Mouse (Mus musculus) MEL (cell line): Measurements from ENCODE around the gene Syne2.
"Not testable (repeated sequence)": the region's sequence is repeated elsewhere in the genome, so short reads cannot be mapped to it uniquely, and the experiment has no call there.

ENCODE experiments used
- CTCF ChIP-seq, 3 experiments: IDR thresholded peaks in 2 of 3; conservative IDR thresholded peaks in 1 of 3; 2 replicates each; pipeline ENCODE4 v1.5.1; 2011 to 2012; ENCODE audit warnings: low read length in 3 of 3, low read depth in 2 of 3, mild to moderate bottlenecking in 2 of 3, improper control_type of control experiment in 1 of 3, inconsistent platforms in 1 of 3, mixed read lengths in 1 of 3, moderate library complexity in 1 of 3; ENCODE audit not compliant: control insufficient read depth in 1 of 3, insufficient read depth in 1 of 3, poor library complexity in 1 of 3, severe bottlenecking in 1 of 3
- EP300 ChIP-seq, 2 experiments: IDR thresholded peaks; 2 replicates each; pipeline ENCODE4 v1.6.1; 2011; ENCODE audit warnings: improper control_type of control experiment in 2 of 2, low read length in 2 of 2, low read depth in 1 of 2, mild to moderate bottlenecking in 1 of 2
- MAX ChIP-seq: IDR thresholded peaks from 2 replicates; pipeline ENCODE4 v1.6.1; 2011; ENCODE audit warnings: low read length, improper control_type of control experiment
- MEF2A ChIP-seq: IDR thresholded peaks from 2 replicates; pipeline ENCODE4 v1.6.1; 2014; ENCODE audit warnings: low read depth, mild to moderate bottlenecking, inconsistent platforms, low read length, improper control_type of control experiment; ENCODE audit not compliant: poor library complexity, insufficient replicate concordance, severe bottlenecking; ENCODE audit errors: extremely low read depth
- POLR2AphosphoS2 ChIP-seq: IDR thresholded peaks from 2 replicates; pipeline ENCODE4 v1.6.1; 2011; ENCODE audit warnings: low read length, improper control_type of control experiment
- TAL1 ChIP-seq: IDR thresholded peaks from 2 replicates; pipeline ENCODE4 v1.6.1; 2012; ENCODE audit warnings: mild to moderate bottlenecking, inconsistent platforms, low read length, moderate library complexity, mixed read lengths
- TBP ChIP-seq: IDR thresholded peaks from 2 replicates; pipeline ENCODE4 v1.8.0; 2011; ENCODE audit warnings: low read depth, low read length, improper control_type of control experiment

GRCm38 (mm10) chr12:75786681-75787080 lies 31.3 kb upstream of the Syne2 start:
- TF ChIP-seq POLR2AphosphoS2; EP300 (IDR thresholded peaks at IDR 0.05; ENCODE audit: low read depth in 1 of 2, low read length in 2 of 2); TAL1; MEF2A; TBP; MAX: not testable (repeated sequence)
- peak; percentile 21 to 67 (median 22); a peak in 5 of 6 replicates for TF ChIP-seq CTCF (IDR thresholded peaks at IDR 0.05 in 2 of 3, conservative IDR thresholded peaks at IDR 0.05 in 1 of 3; ENCODE audit: control insufficient read depth in 1 of 3, insufficient read depth in 1 of 3, low read depth in 2 of 3, low read length in 3 of 3, poor library complexity in 1 of 3, severe bottlenecking in 1 of 3)
